Mouse (Mus musculus): Measurements from ENCODE around the gene Rab43.

- TF ChIP-seq EP300 (IDR thresholded peaks at IDR 0.05; ENCODE audit: low read depth) (no peak), CTCF (IDR thresholded peaks at IDR 0.05; ENCODE audit: low read depth) (no peak)
Observed at GRCm38 (mm10) chr6:87746849-87747248, 65.1 kb downstream of the Rab43 start.
